Mouse (Mus musculus): ENCODE measurements at regions not wholly inside any gene's neighbourhood (a gene's known extent, or its start where the extent isn't known, plus 50 kb on each side); places are given as distances from the start of the nearest gene placed in this dataset.

DNA sequence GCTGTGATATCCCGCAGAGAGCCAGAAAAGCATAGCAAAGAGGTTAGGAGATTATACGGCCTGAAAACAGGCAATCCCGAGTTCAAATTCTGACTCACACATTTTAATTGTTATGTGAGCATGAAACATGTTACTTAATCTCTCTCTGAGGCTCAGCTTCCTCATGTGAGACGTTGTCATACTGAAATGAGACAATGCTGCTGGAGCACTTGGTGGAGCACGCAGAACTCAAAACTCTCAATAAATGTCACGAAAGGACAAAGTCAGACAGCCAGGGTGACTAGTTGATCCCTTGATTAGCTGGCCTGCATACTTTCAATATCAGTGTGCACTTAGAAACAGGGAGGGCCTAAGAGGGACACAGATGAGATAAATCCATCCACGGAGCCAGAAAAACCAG, 337.0 kb downstream of the Tns1 start:
- H3ac ChIP-seq (ENCODE audit: control insufficient read depth, insufficient read length, low read depth): no peak overlapping the region
- H3K4me3 ChIP-seq (ENCODE audit: insufficient read depth, poor library complexity, severe bottlenecking): no peak overlapping the region
- no peaks in the 10 kb centered on the region for H3K36me3 ChIP-seq (ENCODE audit: control insufficient read depth, insufficient read depth)
- no peaks in the 10 kb centered on the region for H3K79me3 ChIP-seq (ENCODE audit: low read depth)
- TF ChIP-seq CTCF (IDR thresholded peaks at IDR 0.05; ENCODE audit: control insufficient read depth, insufficient read depth, insufficient read length): no peak
- no peak for TF ChIP-seq MAX (IDR thresholded peaks at IDR 0.05)
- TF ChIP-seq FOSL1 (IDR thresholded peaks at IDR 0.05; ENCODE audit: insufficient read depth, low read length, poor library complexity, severe bottlenecking): no peak
- H3K79me2 ChIP-seq (ENCODE audit: control insufficient read depth, insufficient read depth): no peaks in the 10 kb centered on the region
- H3K27me3 ChIP-seq (ENCODE audit: control insufficient read depth, insufficient read depth, insufficient read length): no peaks in the 10 kb centered on the region

DNA sequence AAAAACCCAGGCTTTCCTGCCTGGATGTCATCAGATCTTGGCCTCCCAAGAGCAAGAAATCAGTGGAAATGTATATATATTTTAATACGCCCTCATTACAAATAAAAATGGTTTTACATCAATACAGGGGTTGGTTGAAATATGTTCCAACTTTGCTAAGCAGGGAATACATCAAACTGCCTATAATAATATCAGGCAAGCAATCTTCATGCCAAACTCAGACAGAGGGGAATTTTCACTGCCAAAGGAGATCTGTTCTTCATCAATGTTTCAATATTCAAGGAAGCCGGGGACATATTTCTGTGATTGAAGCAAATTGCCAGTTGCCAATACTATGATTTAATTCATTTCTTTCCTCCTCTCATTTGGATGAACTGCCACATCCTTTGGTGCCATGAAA, 340.9 kb downstream of the Tns1 start:
- Histone ChIP-seq H3K79me3 (ENCODE audit: low read depth) (no peaks in the 10 kb centered on the region), H3K4me3 (ENCODE audit: insufficient read depth, poor library complexity, severe bottlenecking) (no peak overlapping the region), H3ac (ENCODE audit: control insufficient read depth, insufficient read length, low read depth) (no peak overlapping the region), H3K27me3 (ENCODE audit: control insufficient read depth, insufficient read depth, insufficient read length) (no peaks in the 10 kb centered on the region), H3K36me3 (ENCODE audit: control insufficient read depth, insufficient read depth) (no peaks in the 10 kb centered on the region), H3K79me2 (ENCODE audit: control insufficient read depth, insufficient read depth) (no peaks in the 10 kb centered on the region)
- TF ChIP-seq FOSL1 (IDR thresholded peaks at IDR 0.05; ENCODE audit: insufficient read depth, low read length, poor library complexity, severe bottlenecking) (no peak), CTCF (IDR thresholded peaks at IDR 0.05; ENCODE audit: control insufficient read depth, insufficient read depth, insufficient read length) (no peak), MYOD1 (IDR thresholded peaks at IDR 0.05; ENCODE audit: control insufficient read depth, insufficient read length, low read depth) (no peak), MYOG (IDR thresholded peaks at IDR 0.05; ENCODE audit: control insufficient read depth, extremely low read depth, insufficient read length) (no peak), USF1 (IDR thresholded peaks at IDR 0.05; ENCODE audit: low read depth) (no peak), CEBPB (IDR thresholded peaks at IDR 0.05; ENCODE audit: low read depth) (no peak), MAX (IDR thresholded peaks at IDR 0.05) (no peak)

DNA sequence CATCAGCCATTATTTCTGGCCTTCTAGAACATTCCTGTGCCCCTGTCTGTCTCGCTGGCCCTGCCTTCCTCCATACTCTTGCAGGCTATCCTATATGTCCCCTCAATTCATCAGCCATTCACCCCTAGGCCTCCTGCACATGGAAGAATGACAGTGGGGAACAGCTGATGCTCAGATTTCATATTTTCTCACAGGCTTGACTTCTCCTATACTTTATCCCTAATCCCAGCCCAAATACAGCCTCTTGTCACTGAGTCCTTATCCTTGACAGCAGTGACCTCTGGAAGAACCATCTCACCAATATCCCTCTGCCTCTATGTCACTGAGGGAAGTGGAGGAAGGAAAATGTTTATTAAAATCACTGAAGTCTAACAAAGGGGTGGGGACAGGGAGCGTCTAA, 341.4 kb downstream of the Tns1 start:
- H3ac ChIP-seq (ENCODE audit: control insufficient read depth, insufficient read length, low read depth): no peak overlapping the region
- H3K79me2 ChIP-seq (ENCODE audit: control insufficient read depth, insufficient read depth): no peaks in the 10 kb centered on the region
- no peaks in the 10 kb centered on the region for H3K36me3 ChIP-seq (ENCODE audit: control insufficient read depth, insufficient read depth)
- TF ChIP-seq USF1 (IDR thresholded peaks at IDR 0.05; ENCODE audit: low read depth) (no peak), MAX (IDR thresholded peaks at IDR 0.05) (no peak), MYOD1 (IDR thresholded peaks at IDR 0.05; ENCODE audit: control insufficient read depth, insufficient read length, low read depth) (no peak)
- H3K27me3 ChIP-seq (ENCODE audit: control insufficient read depth, insufficient read depth, insufficient read length): no peaks in the 10 kb centered on the region
- H3K79me3 ChIP-seq (ENCODE audit: low read depth): no peaks in the 10 kb centered on the region
- no peak overlapping the region for H3K4me3 ChIP-seq (ENCODE audit: insufficient read depth, poor library complexity, severe bottlenecking)

DNA sequence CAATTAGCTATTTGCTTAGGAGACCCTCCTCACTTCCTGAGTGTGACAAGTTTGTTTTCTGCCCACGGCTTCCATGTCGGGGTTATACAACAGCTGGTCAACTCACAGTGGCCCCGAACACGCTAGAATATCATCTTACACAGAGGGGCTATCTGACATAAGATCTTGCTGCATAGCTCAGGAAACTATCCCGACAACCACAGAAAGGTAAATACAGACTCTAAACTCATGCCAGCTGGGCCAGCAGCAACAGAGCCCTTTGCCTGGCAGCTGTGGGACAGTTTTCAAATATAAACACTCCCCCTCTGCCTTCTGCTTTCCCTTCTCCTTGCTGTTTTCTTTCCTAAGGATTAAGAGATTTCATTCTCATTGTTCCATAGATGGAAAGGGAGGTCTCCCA, 352.5 kb downstream of the Tns1 start:
- Histone ChIP-seq H3K36me3 (ENCODE audit: control insufficient read depth, insufficient read depth) (no peaks in the 10 kb centered on the region), H3K4me3 (ENCODE audit: insufficient read depth, poor library complexity, severe bottlenecking) (no peak overlapping the region), H3K79me2 (ENCODE audit: control insufficient read depth, insufficient read depth) (no peaks in the 10 kb centered on the region), H3ac (ENCODE audit: control insufficient read depth, insufficient read length, low read depth) (no peak overlapping the region), H3K79me3 (ENCODE audit: low read depth) (no peaks in the 10 kb centered on the region), H3K27me3 (ENCODE audit: control insufficient read depth, insufficient read depth, insufficient read length) (no peaks in the 10 kb centered on the region)
- no peak for TF ChIP-seq MYOD1 (IDR thresholded peaks at IDR 0.05; ENCODE audit: control insufficient read depth, insufficient read length, low read depth)
- no peak for TF ChIP-seq MAX (IDR thresholded peaks at IDR 0.05)

DNA sequence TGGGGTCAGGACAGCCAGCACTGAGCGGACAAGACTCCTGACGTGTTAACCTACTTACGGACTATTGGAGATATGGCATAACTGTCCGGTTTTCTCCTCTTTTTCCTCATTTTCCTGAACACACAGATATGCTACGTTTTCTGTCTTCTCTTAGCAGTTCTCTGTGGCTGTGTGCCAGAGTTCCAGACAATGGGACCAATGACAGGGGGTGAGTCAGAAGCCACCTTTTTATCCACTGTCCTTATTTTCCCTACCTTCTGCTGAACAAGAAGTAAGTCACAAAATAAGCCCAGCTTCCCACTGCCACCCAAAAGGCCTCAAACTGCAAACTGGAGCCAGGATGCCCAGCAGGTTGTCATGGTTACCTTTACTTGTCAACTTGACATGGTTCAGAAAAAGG, 353.6 kb downstream of the Tns1 start:
- no peaks in the 10 kb centered on the region for H3K27me3 ChIP-seq (ENCODE audit: control insufficient read depth, insufficient read depth, insufficient read length)

DNA sequence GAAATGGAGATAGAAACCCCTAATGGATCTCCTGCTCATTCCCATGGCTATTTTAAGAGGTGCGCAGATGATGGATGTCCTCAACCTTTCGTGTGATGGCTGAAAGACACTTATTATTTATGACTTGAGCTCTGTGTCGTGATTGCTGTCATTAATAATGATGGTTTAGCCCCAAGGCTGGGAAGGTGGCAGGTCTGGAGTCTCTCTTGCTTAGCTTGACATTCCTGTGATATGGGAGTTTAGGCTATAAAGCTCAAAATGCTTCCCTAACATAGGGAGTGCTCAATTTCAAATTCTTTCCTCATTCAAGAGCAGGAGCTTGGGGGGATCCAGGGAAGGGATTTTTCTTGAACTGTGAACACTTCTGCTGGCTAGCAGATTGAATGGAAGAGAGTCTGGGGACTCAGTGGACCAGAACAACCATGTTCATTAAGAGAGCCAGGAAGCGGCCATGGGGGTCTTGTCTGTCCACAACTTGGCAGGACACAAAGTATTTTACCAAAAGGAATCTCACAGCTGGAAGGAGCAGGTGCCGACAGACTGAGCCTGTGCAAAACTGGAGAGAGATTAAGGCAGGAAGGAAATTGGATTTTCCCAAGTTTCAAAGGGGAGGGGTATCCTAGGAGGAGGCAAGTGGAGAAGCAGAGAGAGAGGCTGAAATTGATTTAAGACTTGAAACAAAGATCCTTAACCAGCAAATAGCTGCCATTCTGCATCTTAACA, 359.5 kb downstream of the Tns1 start:
- H3K4me3 ChIP-seq (ENCODE audit: insufficient read depth, poor library complexity, severe bottlenecking): no peak overlapping the region
- H3K36me3 ChIP-seq (ENCODE audit: control insufficient read depth, insufficient read depth): no peaks in the 10 kb centered on the region
- no peaks in the 10 kb centered on the region for H3K79me2 ChIP-seq (ENCODE audit: control insufficient read depth, insufficient read depth)
- H3K27me3 ChIP-seq (ENCODE audit: control insufficient read depth, insufficient read depth, insufficient read length): no peaks in the 10 kb centered on the region
- TF ChIP-seq CTCF (IDR thresholded peaks at IDR 0.05; ENCODE audit: control insufficient read depth, insufficient read depth, insufficient read length): no peak
- TF ChIP-seq MYOG (IDR thresholded peaks at IDR 0.05; ENCODE audit: control insufficient read depth, extremely low read depth, insufficient read length): no peak
- TF ChIP-seq FOSL1 (IDR thresholded peaks at IDR 0.05; ENCODE audit: insufficient read depth, low read length, poor library complexity, severe bottlenecking): no peak
- no peak for TF ChIP-seq MAX (IDR thresholded peaks at IDR 0.05)
- H3ac ChIP-seq (ENCODE audit: control insufficient read depth, insufficient read length, low read depth): no peak overlapping the region
- H3K79me3 ChIP-seq (ENCODE audit: low read depth): no peaks in the 10 kb centered on the region

More for the DNA sequence above, 353.6 kb downstream of the Tns1 start:
- Histone ChIP-seq H3K36me3 (ENCODE audit: control insufficient read depth, insufficient read depth) (no peaks in the 10 kb centered on the region), H3K4me3 (ENCODE audit: insufficient read depth, poor library complexity, severe bottlenecking) (no peak overlapping the region), H3K79me3 (ENCODE audit: low read depth) (no peaks in the 10 kb centered on the region), H3ac (ENCODE audit: control insufficient read depth, insufficient read length, low read depth) (no peak overlapping the region), H3K79me2 (ENCODE audit: control insufficient read depth, insufficient read depth) (no peaks in the 10 kb centered on the region)
- TF ChIP-seq MAX (IDR thresholded peaks at IDR 0.05) (no peak), USF1 (IDR thresholded peaks at IDR 0.05; ENCODE audit: low read depth) (no peak), CEBPB (IDR thresholded peaks at IDR 0.05; ENCODE audit: low read depth) (no peak), FOSL1 (IDR thresholded peaks at IDR 0.05; ENCODE audit: insufficient read depth, low read length, poor library complexity, severe bottlenecking) (no peak)

Measured in C2C12 (cell line).